Mouse (Mus musculus): ENCODE results near the gene Entpd1.
A peak's percentile ranks its signal among the peaks of the same experiment; 100 is the strongest.

Gene Entpd1

DNA sequence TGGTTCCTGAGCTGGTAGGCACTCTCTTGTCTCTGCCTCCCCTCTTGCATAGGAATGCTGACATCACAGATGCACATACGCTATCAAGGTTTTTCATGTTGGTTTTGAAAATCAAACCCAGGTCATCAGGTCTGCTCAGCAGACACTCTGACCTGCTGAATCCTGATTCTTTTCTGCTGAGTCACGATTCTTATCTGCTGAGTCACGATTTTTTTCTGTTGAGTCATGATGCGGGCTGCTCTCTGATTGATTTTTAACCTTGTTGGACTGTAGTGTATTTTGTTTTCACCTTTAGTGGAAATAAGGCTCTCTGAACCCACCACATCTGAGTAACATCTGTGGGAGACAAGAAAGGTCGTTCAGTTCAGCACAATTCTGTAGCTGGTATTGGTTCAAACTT lies 63.2 kb downstream of the Entpd1 start:
- no peak for DNase-seq

GRCm38 (mm10) chr19:40678087-40678486 lies 65.9 kb downstream of the Entpd1 start:
- no peak for DNase-seq

DNA sequence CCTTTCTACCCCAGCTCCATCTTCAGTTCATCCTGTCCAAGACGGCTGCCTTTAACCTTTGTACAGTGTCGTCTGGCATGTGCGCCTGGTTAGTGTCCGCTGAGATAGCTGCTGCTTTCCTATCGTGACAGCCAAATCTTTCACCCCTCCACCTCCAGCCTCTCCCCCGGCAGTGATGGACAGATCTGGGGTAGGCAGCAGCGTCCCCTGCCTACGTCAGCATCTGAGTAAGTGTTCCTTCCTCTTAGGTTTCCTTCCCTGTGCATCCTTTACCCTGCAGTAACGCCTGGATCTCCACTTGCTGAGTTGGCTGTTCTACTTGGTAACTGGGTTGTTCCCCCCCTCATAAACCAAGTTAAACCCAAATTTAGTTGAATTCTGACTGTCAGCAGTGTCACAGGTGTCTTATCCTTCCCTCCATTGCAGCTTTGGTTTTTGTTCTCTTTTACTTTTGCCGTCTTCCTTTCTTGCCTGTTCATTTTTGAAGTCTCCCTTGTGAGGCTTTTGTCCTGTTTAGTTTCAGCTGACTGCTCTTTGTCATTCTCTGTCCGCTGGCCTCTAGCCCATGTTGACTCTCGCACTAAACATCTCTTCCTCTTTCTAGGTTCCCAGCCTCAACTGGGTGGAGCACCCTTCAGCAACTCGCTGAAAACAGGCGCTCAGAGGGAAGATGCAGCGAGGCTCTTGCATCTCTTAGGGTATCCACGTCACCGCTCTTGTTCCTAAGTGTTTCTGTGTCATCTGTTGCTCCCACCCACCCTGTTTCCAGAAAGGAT lies 66.6 kb downstream of the Entpd1 start:
- DNase-seq = no peak

GRCm38 (mm10) chr19:40679632-40680031 lies 67.5 kb downstream of the Entpd1 start:
- DNase-seq = no peak

DNA sequence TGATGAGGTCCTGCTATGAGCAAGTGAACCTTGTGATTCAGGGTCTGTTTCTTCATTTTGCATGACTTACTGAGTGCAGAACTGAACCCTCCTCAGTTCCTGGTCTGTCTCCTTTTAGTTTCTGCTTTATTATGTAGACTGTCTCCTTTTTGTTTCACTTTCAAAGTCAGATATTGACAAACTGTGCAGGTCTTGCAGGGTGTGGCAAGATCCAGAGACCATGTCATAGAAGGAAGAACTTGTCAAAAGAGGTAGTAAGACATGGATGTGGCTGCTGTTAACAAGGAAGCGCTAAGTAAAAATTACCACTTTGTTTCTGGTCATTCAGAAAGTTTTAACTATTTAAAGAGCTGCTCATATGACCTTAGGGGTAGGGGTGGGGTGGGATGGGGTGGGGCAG lies 72.0 kb downstream of the Entpd1 start:
- DNase-seq = no peak

DNA sequence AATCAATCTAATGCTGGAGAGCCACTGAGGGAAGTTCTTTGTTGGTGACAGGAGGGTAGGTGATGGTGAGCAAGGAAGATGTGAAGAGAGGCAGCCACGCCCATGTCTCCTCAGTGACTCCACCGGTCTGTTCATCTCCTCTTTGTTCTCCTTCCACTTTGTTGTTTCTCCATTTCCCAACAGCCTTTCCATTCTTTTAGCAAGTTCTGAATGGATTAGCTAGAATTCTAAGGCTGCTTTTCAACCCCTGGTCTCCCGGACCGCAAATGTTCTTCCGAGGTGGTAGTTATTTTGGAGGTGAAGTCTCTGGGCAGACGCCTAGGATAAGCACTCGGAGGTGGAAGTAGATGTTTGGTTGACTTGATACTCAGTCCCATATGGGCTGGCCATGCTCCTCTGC lies 72.4 kb downstream of the Entpd1 start:
- DNase-seq = no peak

GRCm38 (mm10) chr19:40687291-40687927 lies 75.2 kb downstream of the Entpd1 start:
- no peak for DNase-seq

- DNase-seq = no peak
Measured at GRCm38 (mm10) chr19:40693201-40693600, 81.0 kb downstream of the Entpd1 start.

DNA sequence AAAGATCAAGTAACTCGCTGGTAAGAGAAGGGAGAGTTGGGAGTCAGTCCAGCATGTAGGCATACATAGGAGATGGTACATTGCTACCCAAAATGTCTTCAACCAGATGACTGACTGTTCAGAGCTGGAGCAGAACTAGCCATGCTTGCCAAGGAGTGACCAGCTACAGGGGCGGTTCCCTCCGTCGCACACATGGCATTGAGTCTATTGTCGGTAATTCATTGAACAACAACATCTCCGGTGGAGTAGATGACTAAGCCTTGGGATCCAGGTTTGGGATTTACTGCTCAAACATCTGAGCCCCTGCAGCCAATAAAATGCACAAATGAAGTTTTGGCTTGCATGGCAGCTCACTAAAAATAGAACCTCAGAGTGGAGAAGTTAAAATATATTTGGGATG lies 84.0 kb downstream of the Entpd1 start:
- DNase-seq = no peak

GRCm38 (mm10) chr19:40698103-40698853 lies 86.1 kb downstream of the Entpd1 start:
- DNase-seq = no peak

- DNase-seq = no peak
Measured at GRCm38 (mm10) chr19:40699816-40700215, 87.7 kb downstream of the Entpd1 start.

DNA sequence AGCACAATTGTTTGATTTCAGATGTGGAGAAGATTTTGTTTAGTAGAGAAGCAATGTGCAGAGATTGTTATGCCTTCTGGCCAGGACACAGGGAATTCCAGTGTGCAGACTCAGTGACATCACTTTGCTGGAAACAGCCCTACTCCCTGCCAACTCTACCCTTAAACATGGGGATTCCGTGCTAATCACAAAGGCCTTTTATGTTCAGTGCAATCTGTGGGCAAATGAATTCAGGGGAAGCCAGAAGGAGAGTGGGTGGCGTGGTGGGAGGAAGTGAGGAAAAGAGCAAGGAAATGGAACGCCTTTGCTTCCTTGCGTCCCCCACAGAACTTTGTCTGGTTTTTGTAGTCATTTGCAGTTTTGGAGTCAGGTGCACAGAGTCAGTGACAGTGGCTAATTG lies 90.2 kb downstream of the Entpd1 start:
- no peak for DNase-seq

DNA sequence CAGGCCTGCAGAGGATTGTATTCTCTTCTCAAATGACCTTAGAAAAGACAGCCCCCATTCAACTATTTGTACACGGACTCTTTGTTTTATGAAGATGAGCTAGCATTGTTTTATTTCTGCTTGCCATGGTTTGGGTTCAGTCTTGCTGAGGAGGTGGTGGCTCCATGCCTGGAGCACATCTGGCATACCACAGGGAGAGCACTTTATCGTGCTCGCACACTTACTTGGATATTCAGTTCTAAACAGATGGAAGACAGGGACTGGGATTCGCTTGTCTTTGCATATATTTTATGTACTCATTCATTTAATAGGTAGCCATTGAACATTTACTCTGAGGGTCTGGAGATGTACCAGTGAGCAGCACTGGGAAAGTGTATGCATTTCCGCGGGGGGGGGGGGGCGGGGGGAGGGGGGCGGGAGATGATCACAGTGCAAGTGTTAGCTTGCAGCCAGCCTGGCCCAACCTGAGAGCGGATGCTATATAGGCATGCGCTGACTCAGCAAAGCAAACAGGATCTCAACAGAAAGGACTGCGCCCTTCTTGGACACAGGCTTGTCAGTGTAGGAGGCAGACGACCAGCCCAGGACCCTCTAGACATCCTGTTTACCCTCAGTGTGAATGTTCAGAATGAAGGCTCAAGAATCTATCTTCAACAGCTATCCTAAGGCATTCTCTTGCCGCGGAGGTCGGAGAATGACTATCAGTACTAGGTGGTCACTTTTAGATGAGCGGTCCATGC lies 100.9 kb downstream of the Entpd1 start:
- DNase-seq = no peak

DNA sequence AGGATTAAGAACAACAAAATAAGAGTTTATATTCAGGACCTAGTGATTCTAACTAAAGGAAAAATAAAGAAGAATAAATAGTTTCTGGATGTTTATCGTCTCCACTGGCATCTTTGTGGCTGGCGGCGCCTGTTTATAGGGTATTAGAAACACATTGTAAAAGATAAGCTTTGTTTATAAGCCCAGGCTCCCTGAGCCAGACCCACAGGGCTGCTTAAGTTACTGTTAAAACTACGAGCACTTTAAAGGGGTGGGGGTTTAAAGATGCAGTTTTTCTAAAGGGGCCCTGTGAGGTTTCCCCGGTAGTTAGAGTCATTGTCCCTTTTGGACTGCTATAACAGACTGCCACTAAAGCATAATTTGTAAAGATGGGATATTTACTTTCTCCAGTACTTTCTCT lies 102.5 kb downstream of the Entpd1 start:
- no peak for DNase-seq

- no peak for DNase-seq
Measured at GRCm38 (mm10) chr19:40716981-40717380, 104.8 kb downstream of the Entpd1 start.

- DNase-seq = no peak
Measured at GRCm38 (mm10) chr19:40719439-40720105, 107.4 kb downstream of the Entpd1 start.

DNA sequence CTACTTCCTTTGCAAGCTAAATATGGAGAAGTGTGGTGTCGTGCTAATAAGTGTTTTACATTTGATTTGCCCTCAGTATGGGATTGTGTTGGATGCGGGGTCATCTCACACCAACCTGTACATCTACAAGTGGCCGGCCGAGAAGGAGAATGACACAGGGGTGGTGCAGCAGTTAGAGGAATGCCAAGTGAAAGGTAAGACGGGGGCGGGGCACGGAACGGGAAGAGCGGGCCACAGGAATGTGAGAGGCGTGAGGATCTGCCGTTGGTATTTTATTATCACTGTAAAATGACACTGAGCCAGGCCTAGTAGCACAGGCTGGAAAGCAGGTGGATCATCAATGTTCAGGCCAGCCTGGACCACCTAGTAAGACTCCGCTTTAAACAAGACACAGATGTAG lies 108.2 kb downstream of the Entpd1 start:
- no peak for DNase-seq

DNA sequence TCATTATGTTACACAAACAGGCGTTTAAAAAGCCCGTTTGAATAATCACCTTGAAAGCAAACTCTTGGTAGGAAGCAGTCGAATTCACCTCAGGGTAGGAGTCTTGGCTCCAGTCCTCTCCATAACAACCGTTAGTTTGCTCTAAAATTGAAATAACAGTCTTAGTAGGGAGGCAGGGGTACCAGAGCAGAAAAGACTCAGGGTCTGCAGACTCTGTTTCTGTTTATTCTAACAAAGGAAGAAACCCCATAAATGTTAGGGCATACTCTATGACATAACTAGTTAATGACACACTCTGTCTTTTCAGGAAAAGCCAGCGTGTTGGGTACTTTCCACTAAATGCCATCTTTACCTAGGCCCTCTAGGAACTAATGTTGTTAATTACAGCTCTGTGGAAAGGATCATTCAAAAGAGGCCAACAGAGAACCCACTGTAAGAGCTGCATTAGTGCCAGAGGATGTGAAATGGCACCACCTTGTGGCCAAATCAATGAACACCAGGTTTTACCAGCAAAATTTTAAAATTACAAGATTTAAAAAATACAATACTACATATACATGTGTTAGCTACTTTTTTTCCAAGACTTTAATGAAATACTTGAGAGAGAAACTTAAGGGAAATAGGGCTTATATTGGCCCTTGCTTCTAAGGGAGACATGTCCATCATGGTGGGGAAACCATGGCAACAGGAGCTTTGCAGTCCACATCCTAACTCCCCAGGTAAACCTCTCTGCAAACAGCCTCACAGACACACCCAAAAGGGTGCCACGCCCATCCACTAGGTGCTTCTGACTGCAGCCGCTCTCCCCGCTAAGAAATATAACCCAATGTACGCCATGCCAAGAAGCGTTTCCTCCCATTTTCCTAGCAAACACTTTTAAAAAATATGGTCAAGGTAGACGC lies 110.2 kb downstream of the Entpd1 start:
- peak; percentile 42 to 72 for DNase-seq

GRCm38 (mm10) chr19:40723516-40723915 lies 111.3 kb downstream of the Entpd1 start:
- no peak for DNase-seq

- no peak for DNase-seq
Measured at GRCm38 (mm10) chr19:40726148-40726547, 114.0 kb downstream of the Entpd1 start.

DNA sequence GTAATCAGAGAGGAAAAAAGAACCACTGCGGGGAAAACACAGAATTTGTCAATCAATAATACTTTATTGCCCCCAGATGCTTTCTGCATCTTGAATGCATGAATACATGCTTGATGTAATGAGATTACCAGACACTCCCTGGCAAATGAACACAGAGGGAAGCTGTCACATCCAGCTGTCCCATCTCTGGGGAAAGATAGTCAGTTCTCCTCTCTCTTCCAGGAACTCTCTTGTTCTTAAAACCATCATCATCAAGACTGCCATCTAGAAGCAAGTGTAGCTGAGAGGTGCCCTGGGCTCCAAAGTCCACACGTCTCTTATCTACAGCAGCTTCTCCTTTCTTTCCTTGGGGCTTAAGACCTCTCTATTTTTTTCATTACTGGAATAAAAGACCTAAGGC lies 114.4 kb downstream of the Entpd1 start:
- DNase-seq = no peak

Data from cerebellum, postnatal 25 days (tissue).